Mouse (Mus musculus): ENCODE results near the gene Naa38. TPM values are rescaled to one million over a fixed set of nuclear protein-coding genes. Genes with fewer than 3 reads are reported as not detected.
A peak's percentile ranks its signal among the peaks of the same experiment; 100 is the strongest.

Naa38 gene
- polyA plus RNA-seq, 1 experiment from 2014 or later: 105 TPM

- Histone ChIP-seq H3K4me3 (replicated peaks) (peak overlapping the region; percentile 83), H3K4me2 (replicated peaks) (peak overlapping the region; percentile 96), H3K27ac (peak overlapping the region; percentile 100), H3K9me3 (no peaks in the 10 kb centered on the region), H3K27me3 (no peaks in the 10 kb centered on the region), H3K36me3 (peaks cover 21% of the 10 kb centered on the region), H3K9ac (replicated peaks) (peak overlapping the region; percentile 99), H3K4me1 (replicated peaks) (peaks cover 75% of the 10 kb centered on the region)
- ATAC-seq: no peak
- 62% methylated on average over 7 of the region's 7 CpGs for WGBS
These were observed 17.3 kb downstream of the Naa38 start for GRCm38 (mm10) chr11:69412548-69412947.

DNA sequence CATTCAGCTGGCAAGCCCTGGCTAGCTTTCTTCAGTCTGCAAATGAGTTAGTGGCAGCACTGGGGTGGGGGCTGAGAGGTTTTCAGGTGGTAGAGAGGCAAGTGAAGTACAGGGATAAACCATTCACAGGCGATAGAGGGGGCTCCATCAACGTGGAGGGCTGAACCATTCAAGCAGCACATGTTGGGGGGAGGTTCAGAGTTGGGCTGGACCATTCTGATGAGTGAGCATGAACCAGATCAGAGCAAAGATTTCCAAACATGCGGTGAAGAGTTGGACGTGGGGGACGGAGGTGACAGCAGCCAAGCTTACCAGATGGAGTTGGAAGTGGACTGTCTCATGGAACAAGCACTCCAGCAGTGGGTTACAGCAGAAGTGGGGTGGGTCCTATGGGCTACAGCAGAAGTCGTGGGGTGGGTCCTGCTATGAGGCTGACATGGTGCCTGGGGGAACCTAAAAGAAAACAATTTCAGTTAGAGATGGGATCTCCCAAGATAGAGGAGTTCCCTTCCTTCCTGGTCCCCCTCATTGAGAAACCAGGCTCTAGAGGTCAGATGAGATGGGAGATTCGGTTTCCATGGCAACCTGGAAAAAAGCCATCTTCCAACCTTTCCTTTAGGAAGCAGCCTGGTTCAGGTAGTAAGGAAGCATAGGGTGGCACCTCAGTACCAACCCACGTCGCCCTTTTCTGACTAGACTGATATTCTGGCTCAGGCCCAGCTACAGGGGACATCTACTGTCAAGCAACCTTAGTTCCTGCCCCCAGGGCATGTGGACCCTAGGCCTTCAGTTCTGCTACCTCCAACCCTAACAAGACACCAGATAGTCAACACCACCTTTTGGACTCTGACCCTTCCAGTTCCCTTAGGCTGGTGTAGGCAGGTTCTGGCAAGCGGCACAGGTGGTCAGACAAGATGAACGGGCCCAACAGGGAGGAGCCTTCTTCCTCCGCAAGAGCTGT lies 18.2 kb downstream of the Naa38 start, which contains the start of gene Kdm6b:
TSS of gene Kdm6b (minus strand) at position 455 of the 961 bp plus-strand sequence.
- ATAC-seq: no peak
- Histone ChIP-seq H3K4me3 (replicated peaks) (peak within 1 kb of the TSS; percentile 83), H3K9ac (replicated peaks) (peak within 1 kb of the TSS; percentile 99), H3K27me3 (no peaks in the 10 kb centered on the region), H3K27ac (peak within 1 kb of the TSS; percentile 100), H3K4me2 (replicated peaks) (peak within 1 kb of the TSS; percentile 96), H3K9me3 (no peaks in the 10 kb centered on the region), H3K4me1 (replicated peaks) (peaks cover 75% of the 10 kb centered on the region), H3K36me3 (peaks cover 15% of the 10 kb centered on the region)
- 37% methylated on average over 12 of the region's 12 CpGs for WGBS

GRCm38 (mm10) chr11:69414421-69415326 lies 19.4 kb downstream of the Naa38 start:
- no peak for ATAC-seq
- H3K9me3 ChIP-seq: no peaks in the 10 kb centered on the region
- peak overlapping the region; percentile 100 for H3K27ac ChIP-seq
- WGBS: 11% methylated on average over 4 of the region's 4 CpGs
- peaks cover 71% of the 10 kb centered on the region for H3K4me1 ChIP-seq (replicated peaks)
- peak overlapping the region; percentile 99 for H3K9ac ChIP-seq (replicated peaks)
- H3K4me2 ChIP-seq (replicated peaks): peak overlapping the region; percentile 96
- peaks cover 15% of the 10 kb centered on the region for H3K36me3 ChIP-seq
- no peaks in the 10 kb centered on the region for H3K27me3 ChIP-seq
- H3K4me3 ChIP-seq (replicated peaks): peak overlapping the region; percentile 83

DNA sequence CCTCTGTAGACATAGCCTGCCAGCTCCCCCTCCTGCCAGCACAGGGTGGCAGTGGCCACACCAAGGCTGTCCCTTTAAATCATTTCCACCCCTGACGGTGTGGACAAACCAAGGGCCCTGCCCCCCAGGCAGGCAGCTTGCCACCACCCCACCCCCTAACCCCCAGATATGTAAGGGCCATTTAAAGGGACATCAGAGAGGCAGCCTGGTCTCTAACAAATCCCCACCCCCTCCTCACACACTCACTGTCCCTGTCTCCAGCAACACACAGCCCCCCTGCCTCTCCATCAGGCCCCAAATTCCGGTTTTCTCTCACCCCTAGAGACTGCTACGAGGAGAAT lies 20.0 kb downstream of the Naa38 start:
- Histone ChIP-seq H3K36me3 (peaks cover 15% of the 10 kb centered on the region), H3K4me3 (replicated peaks) (peak overlapping the region; percentile 83), H3K4me1 (replicated peaks) (peaks cover 76% of the 10 kb centered on the region), H3K4me2 (replicated peaks) (peak overlapping the region; percentile 96), H3K27ac (peak overlapping the region; percentile 100), H3K27me3 (peaks cover 5% of the 10 kb centered on the region), H3K9me3 (no peaks in the 10 kb centered on the region), H3K9ac (replicated peaks) (peak overlapping the region; percentile 99)
- 0% methylated on average over 3 of the region's 3 CpGs for WGBS
- ATAC-seq: peak; percentile 22

GRCm38 (mm10) chr11:69415668-69416451 lies 20.6 kb downstream of the Naa38 start:
- peaks cover 15% of the 10 kb centered on the region for H3K36me3 ChIP-seq
- peak overlapping the region; percentile 99 for H3K9ac ChIP-seq (replicated peaks)
- H3K4me3 ChIP-seq (replicated peaks): peak overlapping the region; percentile 83
- ATAC-seq: no peak
- peak overlapping the region; percentile 100 for H3K27ac ChIP-seq
- WGBS: under 1% methylated on average over 16 of the region's 25 CpGs
- no peaks in the 10 kb centered on the region for H3K9me3 ChIP-seq
- peak overlapping the region; percentile 96 for H3K4me2 ChIP-seq (replicated peaks)
- H3K27me3 ChIP-seq: peaks cover 11% of the 10 kb centered on the region
- H3K4me1 ChIP-seq (replicated peaks): peaks cover 78% of the 10 kb centered on the region

DNA sequence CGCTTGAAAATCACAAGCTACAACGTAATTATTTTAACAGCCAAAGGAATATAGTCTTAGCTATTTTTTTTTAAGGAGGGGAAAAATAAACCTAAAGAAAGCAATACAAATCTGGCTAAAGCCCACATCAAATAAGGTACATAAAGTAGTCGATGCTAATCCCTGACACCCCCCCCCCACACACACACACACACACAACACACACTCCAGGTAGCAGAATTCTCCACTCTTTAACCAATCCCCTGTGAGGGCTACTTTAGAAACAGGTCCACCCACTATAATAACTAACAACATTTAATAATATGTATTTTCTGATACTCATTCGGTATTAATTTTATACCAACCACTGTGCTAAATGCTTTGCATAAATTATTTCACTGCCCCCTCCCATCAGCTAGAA lies 21.2 kb downstream of the Naa38 start:
- H3K27ac ChIP-seq: peak overlapping the region; percentile 100

DNA sequence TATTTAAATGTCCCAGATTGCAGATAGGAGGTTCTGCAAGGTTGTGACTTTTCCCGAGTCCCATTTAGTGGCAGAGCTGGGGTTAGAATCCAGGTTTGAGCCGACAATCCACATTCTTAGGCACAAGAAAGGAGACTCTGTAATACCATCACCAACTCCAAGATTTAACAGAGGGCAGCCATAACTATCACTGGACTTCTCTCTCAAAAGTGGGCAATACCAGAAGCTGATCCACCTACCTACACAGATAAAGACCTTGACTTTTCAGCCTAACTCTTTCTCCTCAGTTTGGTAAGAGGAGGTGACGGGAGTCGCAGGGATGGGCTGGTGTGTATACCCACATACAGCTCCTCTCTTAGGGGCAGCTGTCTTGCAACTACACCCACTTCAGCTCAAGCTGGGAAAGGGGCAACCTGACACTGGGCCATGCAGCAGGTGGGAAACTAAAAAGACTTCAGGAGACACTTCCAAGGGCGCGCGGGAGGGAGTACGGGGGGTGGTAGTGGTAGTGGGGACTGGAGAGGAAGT lies 21.7 kb downstream of the Naa38 start:
- Histone ChIP-seq H3K27ac (peak overlapping the region; percentile 100), H3K4me2 (replicated peaks) (peak overlapping the region; percentile 96), H3K9me3 (no peaks in the 10 kb centered on the region), H3K27me3 (peaks cover 22% of the 10 kb centered on the region), H3K36me3 (peaks cover 13% of the 10 kb centered on the region), H3K4me1 (replicated peaks) (peaks cover 82% of the 10 kb centered on the region), H3K4me3 (replicated peaks) (peak overlapping the region; percentile 83), H3K9ac (replicated peaks) (peak overlapping the region; percentile 63)
- WGBS: 1% methylated on average over 8 of the region's 8 CpGs
- no peak for ATAC-seq

More for the DNA sequence above, 21.2 kb downstream of the Naa38 start:
- peaks cover 15% of the 10 kb centered on the region for H3K36me3 ChIP-seq
- peak overlapping the region; percentile 83 for H3K4me3 ChIP-seq (replicated peaks)
- H3K9me3 ChIP-seq: no peaks in the 10 kb centered on the region
- ATAC-seq: no peak
- H3K4me1 ChIP-seq (replicated peaks): peaks cover 84% of the 10 kb centered on the region
- peak overlapping the region; percentile 63 for H3K9ac ChIP-seq (replicated peaks)
- H3K4me2 ChIP-seq (replicated peaks): peak overlapping the region; percentile 96
- 1% methylated on average over 4 of the region's 4 CpGs for WGBS
- H3K27me3 ChIP-seq: peaks cover 17% of the 10 kb centered on the region

- under 1% methylated on average over 39 of the region's 39 CpGs for WGBS
These were observed 22.4 kb downstream of the Naa38 start for GRCm38 (mm10) chr11:69417449-69418384.

DNA sequence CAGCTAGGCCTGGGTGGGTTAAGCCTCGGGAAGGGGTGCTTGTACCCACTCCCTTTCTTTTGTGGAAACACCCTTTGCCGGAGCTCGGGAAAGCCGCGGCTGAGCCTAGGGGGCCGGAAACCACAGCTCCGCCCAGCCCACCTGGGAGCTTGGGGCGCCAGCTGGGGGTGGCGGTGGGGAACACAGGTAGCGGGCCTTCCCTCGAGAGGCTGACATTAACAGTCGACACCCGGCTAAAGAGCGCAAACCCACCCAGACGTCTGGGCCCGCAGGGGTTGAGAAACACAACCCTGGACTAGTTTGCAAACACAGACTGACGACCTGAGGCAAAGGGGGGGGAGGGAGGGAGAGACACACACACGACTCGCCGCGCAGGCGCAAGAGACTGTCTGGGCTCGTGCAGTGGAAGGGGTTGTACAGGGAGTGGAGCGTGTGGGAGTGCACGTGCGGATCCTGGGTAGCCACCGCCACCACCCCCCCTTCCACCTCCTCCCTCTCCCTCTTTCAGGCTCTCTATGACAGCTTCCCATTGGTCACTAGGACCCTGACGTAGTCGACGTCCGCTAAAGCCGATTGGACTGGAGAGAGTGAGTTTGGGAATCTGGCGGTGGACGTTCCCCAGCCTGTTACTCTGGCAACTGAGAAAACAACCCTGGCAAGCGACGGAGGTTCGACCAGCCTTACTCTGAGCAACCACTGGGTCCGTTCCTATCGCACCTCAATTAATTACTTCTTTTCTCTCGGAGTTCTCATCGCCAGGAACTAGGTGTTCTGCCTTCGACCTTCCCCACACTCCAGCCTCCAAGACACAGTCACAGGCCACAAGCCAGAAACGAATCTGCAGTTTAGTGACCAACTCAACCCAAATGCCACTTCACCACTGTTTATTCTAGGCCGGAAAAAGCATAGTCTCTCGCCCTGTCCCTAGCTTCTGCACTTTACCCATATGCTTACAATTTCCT lies 23.5 kb downstream of the Naa38 start:
- WGBS: under 1% methylated on average over 43 of the region's 45 CpGs
- peak; percentile 92 for ATAC-seq
- H3K36me3 ChIP-seq: no peaks in the 10 kb centered on the region
- peak overlapping the region; percentile 100 for H3K27ac ChIP-seq
- peaks cover 65% of the 10 kb centered on the region for H3K4me1 ChIP-seq (replicated peaks)
- no peaks in the 10 kb centered on the region for H3K9me3 ChIP-seq
- peak overlapping the region; percentile 96 for H3K4me2 ChIP-seq (replicated peaks)
- H3K4me3 ChIP-seq (replicated peaks): peak overlapping the region; percentile 83
- peak overlapping the region; percentile 75 for H3K9ac ChIP-seq (replicated peaks)
- H3K27me3 ChIP-seq: peaks cover 38% of the 10 kb centered on the region

More at GRCm38 (mm10) chr11:69417449-69418384, 22.4 kb downstream of the Naa38 start:
- H3K27ac ChIP-seq: peak overlapping the region; percentile 100
- peaks cover 7% of the 10 kb centered on the region for H3K36me3 ChIP-seq
- peaks cover 75% of the 10 kb centered on the region for H3K4me1 ChIP-seq (replicated peaks)
- no peaks in the 10 kb centered on the region for H3K9me3 ChIP-seq
- peaks cover 29% of the 10 kb centered on the region for H3K27me3 ChIP-seq
- peak overlapping the region; percentile 83 for H3K4me3 ChIP-seq (replicated peaks)
- H3K9ac ChIP-seq (replicated peaks): peak overlapping the region; percentile 75
- ATAC-seq: peak; percentile 25
- peak overlapping the region; percentile 96 for H3K4me2 ChIP-seq (replicated peaks)
